Mouse (Mus musculus): ENCODE results near the gene Ankrd55.

- TF ChIP-seq CTCF (IDR thresholded peaks at IDR 0.05) (no peak), POLR2A (IDR thresholded peaks at IDR 0.05; ENCODE audit: insufficient read depth, low read depth, low read length) (no peak)
Measured at GRCm38 (mm10) chr13:112289338-112289737, 1.1 kb downstream of the Ankrd55 start.
